Mouse (Mus musculus) spleen, adult 2 months (tissue): ENCODE data around the gene B4galnt4.

Experiments used
- CTCF ChIP-seq: fragments of 200-500 bp; IDR thresholded peaks from 2 replicates; pipeline ENCODE4 v1.5.1; 2011; ENCODE audit warnings: mild to moderate bottlenecking, inconsistent platforms; ENCODE audit not compliant: insufficient read depth, insufficient read length, insufficient replicate concordance; ENCODE audit errors: extremely low read depth
- POLR2A ChIP-seq: fragments of 200-500 bp; IDR thresholded peaks from 2 replicates; pipeline ENCODE4 v1.6.1; 2011; ENCODE audit warnings: low read depth, low read length, inconsistent platforms

DNA sequence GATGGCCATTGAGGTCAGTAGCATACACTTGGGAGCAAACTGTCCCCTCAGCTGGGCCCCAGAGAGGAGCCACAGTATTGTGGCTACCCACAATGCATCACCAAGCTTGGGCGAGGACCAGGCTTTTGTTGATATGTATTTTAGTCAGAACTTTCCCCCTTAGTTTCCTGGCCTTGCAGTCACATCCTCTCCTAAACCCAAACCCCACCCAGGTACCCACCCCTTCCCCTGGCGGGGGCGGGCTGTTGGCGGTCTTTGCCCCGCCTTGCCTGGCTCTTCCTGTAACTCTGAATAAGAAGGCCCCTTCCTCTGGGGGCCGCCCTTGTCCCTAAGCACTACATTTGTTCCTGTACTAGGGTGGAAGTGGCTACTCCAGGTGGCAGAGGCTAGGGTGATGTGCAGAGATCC is 35.7 kb downstream of the B4galnt4 start:
- TF ChIP-seq POLR2A (no peak; the same call in 1 of the 2 replicates), CTCF (no peak)
